Mouse (Mus musculus): Measurements from ENCODE around the gene Trem2.
"Not testable (repeated sequence)": the region's sequence is repeated elsewhere in the genome, so short reads cannot be mapped to it uniquely, and the experiment has no call there.

Gene Trem2

DNA sequence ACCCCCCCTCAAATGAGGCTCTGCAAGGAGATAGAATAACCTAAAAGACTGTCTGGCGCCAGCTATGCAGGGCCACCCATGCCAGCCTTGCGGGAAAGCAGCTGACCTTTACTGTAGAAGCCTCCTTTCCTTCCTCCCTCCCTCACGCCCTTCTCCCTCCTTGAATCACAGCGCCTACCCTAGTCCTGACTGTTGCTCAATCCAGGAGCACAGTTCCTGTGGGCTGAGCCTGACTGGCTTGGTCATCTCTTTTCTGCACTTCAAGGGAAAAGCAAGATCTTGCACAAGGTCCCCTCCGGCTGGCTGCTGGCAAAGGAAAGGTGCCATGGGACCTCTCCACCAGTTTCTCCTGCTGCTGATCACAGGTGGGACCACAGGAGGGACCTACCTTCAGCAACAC is at the start of gene Trem2:
Gene Trem2, plus strand, starts transcription at position 171 of the 400 bp plus-strand sequence.
- DNase-seq (ENCODE audit: low read depth in 2 of 2, low spot score in 2 of 2) = no peak

DNA sequence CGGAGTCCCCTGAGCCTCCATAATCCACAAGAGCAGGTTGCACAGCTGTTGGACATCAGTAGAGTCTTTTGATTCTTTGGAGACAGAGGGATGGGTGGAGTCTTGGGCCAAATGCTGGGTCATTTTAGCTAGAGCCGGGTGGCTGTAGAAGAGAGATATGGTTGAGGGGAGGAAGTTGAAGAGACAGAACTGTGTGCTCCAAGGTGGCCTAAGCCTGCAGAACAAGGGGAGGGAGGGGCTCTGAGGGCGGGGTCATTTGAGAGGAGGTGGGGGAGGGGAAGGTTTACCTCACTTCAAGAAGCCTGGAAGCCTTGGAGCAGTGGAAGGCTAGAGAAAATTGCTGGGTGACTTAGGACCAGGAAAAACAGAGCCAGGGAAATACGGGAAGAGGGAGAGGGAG is 47.0 kb upstream of the Trem2 start, which contains the start of gene Treml2:
Gene Treml2, plus strand, starts transcription at position 296 of the 400 bp plus-strand sequence.
- no peak for DNase-seq (ENCODE audit: low read depth in 2 of 2, low spot score in 2 of 2)

DNA sequence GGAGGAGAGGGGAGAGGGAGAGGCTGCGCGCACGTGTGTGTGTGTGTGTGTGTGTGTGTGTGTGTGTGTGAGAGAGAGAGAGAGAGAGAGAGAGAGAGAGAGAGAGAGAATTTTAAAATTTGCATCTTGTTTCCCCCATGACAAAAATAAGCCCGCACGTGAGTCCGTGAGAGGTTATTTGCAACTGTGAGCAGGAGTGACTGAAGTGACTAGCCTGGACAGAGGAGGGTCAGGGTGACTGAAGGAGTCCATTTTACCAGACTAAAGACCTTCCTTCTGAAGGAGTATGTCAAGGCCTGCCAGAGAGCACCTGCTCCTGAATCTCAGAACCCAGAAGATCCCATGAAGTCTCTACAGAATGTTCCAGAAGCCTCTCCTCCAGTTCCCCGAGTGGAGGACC is 46.4 kb upstream of the Trem2 start:
- peak in 1 of 2 experiments; percentile 18 for DNase-seq (ENCODE audit: low read depth in 2 of 2, low spot score in 2 of 2)

DNA sequence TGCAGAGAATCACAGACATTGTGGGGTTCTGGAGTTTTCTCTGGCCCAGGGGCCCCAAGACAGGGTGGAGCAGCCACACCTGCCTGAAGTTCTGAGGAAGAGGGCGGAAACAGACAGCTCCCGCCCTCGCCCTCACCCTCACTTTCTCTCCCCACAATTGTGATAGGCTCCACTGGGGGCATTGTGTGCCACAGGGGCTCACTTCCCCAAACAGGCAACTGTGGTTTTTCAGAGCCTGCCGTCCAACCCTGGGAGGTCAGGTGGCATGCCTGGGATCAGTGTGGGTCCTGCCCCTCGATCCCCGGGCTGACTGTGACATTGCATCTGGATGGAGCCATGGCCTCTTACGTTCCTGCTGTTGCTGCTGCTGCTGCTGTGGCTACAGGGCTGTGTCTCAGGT is 46.0 kb upstream of the Trem2 start:
- peak; percentile 18 to 43 for DNase-seq (ENCODE audit: low read depth in 2 of 2, low spot score in 2 of 2)

DNA sequence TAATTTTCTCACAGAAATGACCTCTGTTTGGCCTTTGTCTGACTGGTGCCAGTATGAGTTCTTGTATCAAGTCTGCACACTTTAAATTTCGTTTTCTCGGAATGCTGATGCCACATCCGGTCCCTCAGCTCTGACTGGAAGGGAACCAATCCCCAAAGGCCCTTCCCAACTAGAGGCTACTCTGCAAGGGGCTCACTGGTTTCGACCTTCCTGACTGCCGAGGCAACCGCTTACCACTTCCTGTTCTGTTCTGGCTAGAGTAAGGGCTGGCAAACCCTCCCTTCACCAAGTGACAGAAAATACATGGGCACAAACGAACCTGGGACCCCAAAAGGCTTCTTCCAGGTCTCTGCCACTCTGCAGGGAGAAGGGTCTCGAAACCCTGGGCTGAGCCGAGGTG is 45.3 kb upstream of the Trem2 start:
- DNase-seq (ENCODE audit: low read depth in 2 of 2, low spot score in 2 of 2) = peak; percentile 44 to 62

DNA sequence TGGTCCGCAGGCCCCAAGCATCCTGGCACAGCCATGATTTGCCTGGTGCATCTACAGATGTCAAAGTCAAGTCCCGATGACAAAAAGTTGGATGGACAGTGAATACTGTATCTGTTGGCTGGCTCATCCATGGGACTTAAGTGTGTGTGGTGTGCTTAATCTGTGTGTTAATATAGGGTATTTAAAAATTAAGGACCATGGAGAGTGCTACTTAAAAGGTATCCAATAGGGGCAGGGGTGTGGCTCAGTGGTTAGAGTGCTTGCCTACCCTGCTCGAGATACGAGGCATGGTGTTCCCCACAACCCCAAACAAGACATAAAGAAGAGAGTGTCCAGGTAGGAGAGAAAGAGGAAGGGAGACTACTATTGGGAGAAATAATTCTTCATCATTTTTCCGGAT is 44.4 kb upstream of the Trem2 start:
- DNase-seq (ENCODE audit: low read depth in 2 of 2, low spot score in 2 of 2) = no peak

DNA sequence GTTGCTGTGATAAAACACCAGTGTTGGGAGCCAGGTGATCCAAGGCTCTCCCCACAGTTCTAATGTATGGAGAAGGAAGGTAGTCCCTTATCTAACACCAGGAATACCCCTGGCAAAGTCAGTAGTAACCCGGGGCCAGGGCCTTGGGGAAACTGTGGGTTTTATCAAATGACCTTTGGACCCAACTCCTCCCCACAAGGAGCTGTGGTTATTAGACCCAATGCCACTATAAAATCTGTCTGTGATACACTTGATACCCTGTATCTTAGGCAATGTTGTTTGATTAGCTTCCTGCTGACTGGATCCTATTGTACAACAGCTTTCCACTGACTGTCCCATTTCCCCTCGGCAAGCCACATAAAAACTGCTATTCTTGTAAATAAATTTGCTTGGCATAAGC is 34.1 kb upstream of the Trem2 start:
- DNase-seq (ENCODE audit: low read depth in 2 of 2, low spot score in 2 of 2) = no peak

DNA sequence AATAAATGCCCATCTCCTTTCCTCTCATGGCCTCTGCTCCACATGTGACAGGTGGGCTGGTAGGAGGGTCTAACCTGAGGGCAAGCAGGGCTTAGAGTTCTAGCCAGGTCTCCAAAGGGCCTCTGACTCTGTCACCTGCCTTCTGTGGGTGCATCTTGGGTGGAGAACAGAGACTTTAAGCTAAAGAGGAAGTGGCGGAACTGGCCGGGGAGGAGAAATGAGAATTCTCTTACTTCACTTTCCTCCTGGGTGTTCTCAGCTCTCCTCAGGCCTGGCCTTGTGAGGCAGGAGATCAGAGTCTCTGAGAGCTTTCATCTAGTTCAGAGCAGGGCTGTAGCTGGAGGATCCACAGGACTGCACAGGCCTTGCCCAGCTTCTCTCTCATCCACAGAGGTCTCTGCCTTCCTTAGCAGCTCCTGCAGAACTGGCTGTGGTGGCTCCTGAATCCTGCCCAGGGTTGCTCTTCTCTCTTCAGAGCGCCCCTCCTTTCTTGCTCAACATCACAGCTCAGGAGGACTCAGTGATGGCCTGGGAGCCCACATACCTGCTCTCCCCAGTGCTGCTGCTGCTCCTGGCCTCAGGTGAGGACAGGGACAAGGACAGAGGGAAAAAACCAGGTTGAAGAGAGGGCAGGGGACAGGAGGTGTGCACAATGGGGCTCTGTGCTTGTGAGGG is 30.2 kb upstream of the Trem2 start, which contains the start of gene B430306N03Rik:
Gene B430306N03Rik, plus strand, starts transcription at position 237 of the 675 bp plus-strand sequence.
- DNase-seq (ENCODE audit: low read depth in 2 of 2, low spot score in 2 of 2) = not testable (repeated sequence)

DNA sequence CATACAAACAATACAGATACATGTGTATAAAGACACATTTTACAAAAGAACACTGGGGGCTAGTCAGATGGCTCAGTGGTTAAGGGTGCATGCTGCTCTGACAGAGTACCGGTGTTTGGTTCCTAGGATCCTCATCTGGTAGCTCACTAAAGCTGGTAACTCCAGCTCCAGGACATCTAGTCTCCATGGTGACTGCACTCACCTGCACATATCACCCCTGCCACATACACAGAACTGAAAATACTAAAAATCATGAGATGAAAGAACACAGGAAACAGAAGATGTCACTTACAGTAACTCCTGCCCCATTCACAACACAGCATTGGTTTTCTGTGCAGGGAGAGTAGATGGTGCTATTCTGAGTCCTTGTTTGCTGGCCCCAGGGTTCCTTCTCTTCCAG is 27.5 kb upstream of the Trem2 start:
- no peak for DNase-seq (ENCODE audit: low read depth in 2 of 2, low spot score in 2 of 2)

DNA sequence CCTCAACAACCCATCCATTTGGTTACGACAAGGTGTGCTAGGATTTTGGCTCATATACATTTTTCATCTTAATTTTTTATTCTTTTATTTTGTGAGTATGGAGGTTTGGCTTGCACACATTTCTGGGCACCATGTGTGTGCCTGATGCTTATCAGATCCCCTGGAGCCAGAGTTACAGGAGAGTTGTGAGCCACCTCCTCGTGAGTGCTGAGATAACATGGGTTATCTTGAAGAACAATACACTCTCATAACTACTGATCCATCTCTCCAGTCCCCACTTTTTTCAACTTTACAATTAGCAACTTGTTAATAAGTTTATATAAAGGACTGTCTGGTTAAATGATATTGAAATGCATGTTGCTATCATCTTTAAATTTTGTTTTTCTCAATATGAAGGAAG is 24.9 kb upstream of the Trem2 start:
- DNase-seq (ENCODE audit: low read depth in 2 of 2, low spot score in 2 of 2) = no peak

DNA sequence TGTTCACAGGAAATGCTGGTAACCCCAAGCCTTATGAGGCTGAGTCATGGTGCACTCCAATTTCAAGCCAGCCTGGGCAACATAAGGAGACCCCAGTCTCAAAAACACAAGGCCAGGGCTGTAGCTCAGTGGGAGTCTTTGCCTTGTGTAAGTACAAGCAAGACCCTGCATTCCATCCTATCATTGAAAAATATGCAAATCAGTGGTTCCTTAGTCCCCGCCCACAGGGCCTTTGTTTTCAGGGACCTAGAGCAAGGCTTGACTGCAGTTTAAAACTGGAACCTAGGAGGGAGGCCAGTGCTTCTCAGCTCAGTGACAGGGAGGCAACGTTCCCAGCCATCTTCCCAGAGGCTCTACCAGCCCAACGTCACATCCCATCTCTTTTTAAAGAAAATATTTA is 23.0 kb upstream of the Trem2 start:
- no peak for DNase-seq (ENCODE audit: low read depth in 2 of 2, low spot score in 2 of 2)

DNA sequence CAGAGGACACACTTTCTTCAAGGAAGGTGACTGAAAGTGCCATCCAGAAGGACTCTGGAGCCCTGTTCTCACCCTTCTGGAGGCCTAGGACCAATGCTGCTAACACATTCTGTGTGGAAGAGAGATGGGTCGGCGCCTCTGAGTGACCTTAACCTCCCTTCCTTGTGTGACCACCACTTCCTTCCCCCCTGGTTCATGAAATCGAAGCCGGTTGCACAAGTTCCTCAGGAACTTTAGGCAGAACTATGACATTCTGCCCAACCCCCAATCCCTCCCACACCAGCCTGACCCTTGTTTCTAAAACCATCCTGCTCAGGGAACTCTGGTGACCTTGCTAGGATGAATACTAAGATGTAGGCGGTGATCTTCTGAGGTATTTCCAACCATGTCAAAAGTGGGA is 21.9 kb upstream of the Trem2 start:
- DNase-seq (ENCODE audit: low read depth in 2 of 2, low spot score in 2 of 2) = no peak

DNA sequence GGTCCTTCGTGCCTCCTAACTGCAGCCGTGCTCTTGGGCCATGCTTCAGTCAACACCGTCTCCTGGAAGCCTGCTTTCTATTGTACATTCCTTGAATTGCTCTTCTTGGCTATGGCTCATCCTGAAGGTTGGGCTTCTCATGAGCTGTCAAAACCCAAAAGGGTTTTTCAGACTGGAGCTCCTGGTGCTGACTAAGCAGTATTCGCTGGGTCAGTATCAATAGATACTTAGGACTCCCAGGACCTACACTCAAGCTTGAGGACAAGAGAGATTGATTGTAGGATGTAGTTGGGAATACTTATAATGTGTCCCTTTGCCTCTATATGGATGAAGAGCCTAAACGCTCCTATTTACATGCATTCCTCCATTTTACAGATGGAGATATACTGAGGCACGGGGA is 21.1 kb upstream of the Trem2 start:
- no peak for DNase-seq (ENCODE audit: low read depth in 2 of 2, low spot score in 2 of 2)

DNA sequence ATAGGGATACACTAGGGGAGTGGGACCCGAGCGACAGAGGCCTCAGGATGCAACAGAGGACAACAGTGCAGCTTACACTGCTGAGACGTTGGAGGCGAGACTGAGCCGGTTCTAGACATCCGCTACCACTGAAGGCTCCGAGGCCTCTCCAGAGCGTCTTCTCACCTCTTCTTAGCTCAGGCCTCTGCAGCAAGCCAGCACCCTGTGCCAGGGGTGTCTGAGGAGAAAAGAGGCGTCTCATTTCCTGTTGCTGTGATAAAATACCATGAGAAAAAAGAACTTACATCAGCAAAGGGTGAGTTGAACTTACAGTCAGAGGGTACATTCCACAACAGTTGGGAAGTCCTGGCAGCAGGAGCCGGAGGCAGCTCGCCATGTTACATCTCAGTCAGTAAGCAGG is 20.6 kb upstream of the Trem2 start:
- no peak for DNase-seq (ENCODE audit: low read depth in 2 of 2, low spot score in 2 of 2)

DNA sequence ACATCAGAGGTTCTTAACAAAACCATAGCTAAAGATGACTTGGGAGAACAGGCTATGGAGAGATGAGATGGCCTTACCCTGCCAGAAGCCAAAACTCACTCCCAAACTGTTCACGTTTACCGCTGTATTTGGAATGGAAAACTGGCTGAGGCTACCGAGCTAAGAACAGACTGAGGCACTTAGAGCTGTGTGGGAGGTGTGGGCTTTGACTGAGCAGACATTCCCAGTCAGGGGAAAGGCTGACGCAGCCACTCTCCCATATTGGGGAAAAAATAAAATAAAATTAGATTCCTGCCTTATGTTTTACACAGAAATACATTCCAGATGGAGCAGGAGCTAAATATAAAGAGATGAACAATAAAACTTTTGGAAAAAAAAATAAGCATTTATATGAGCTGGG is 19.5 kb upstream of the Trem2 start:
- no peak for DNase-seq (ENCODE audit: low read depth in 2 of 2, low spot score in 2 of 2)

DNA sequence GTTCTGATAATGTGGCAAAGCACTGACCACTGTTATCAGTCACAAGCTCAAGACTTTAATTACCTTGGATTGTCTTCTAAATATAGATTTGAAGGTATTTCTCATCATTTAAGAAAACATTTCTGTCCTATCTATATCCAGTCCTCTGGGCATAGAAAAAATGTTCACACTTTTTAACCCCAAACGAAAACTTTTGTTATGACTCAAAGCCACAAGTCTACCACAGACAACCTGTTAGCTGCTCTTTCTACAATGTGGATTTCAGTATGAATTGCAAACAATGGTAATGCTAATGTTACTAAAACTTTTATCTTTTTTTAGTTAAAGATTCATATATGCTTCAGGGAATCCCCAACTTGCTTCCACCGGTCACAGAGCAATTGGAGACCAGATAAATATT is 13.7 kb upstream of the Trem2 start:
- no peak for DNase-seq (ENCODE audit: low read depth in 2 of 2, low spot score in 2 of 2)

DNA sequence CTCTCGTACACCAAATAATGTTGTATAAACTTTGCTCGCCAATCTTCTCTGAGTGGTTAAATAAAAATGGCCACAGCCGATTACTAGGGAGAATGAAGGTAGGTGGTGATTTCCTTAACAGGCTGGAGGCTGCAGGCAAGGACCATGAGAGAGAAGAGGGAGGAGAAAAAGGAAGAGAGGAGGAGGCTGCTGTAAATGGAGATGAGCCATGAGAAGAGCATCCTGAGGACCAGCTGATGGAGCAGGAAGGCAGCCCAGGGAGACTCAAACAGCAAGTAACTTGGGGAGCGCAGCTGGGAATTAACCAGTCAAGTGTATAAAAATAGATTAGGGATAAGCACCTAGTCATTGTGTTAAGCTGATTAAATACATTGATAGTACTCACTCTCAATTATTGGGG is 12.0 kb upstream of the Trem2 start:
- no peak for DNase-seq (ENCODE audit: low read depth in 2 of 2, low spot score in 2 of 2)

DNA sequence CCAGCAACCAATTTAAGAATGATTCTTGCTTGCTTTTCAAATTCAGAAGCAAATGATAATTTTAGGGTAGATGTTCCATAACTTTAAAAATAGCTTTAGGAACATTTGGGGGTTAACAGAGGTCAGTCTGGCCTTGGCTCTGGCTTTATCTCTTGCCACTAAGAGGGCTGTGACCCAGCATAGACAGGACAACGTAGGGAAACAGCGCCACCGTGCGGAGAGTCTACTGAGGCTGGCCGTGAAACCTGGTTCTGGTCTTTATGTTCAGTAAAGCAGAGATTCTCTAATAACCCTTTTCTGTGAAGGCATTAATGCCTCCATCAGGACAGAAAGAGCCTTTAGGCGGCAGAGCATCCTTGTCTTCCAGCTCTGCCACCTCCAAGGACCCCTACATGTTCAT is 9.3 kb upstream of the Trem2 start:
- DNase-seq (ENCODE audit: low read depth in 2 of 2, low spot score in 2 of 2) = peak; percentile 73 to 75

DNA sequence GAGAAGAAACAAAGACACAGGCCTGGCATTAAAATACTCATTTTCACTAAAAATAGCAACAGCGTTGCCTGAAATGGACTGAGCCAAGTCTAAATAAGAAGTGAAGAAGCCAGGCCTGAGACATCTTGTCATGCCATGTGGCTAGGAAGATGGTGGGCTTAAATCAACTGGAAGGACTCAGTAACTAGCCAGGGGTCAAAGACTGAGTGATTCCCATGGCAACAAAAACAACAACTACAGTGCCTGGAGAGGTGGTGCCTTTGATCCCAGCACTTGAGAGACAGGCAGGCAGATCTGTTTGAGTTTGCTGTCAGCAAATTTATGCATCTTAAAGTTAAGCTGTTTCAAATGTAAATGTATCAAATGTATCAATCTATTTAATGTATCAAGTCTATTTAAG is 5.9 kb upstream of the Trem2 start:
- no peak for DNase-seq (ENCODE audit: low read depth in 2 of 2, low spot score in 2 of 2)

DNA sequence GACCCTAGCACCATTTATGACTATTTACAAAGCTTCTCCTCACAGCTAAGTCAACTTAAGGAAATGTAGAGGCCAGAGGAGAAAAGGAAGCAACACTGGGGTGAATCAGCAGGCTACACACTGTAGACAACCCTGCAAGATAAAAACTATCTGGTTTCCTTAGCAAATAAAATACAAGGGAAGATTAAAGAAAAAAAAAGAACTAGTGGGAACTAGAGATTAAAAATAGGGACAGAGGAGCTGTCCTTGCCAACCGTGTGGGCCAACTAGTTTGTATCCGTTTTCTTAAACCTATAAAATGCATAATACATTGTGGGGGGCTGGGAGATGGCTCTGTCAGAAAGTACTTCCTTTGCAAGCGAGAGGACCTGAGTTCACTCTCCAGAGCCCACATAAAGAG is 4.3 kb upstream of the Trem2 start:
- DNase-seq (ENCODE audit: low read depth in 2 of 2, low spot score in 2 of 2) = no peak

DNA sequence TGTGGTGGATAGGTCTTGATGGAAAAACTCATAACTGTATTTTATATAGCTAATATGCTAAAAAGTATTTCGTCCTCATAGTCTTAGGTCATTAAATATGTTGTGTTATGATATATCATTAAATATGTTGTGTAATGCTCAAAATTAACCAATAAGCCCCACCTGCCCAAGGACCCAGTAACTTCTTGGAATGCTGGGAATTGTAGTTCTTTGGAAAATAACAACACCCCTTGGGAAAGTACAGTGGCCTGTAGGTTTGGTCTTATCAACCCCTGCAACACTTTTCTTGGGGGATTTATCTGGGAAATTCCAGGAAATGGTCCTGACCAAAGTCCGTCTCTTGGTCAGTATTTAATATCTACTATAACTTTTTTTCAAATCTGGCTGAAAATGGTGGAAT is 3.1 kb upstream of the Trem2 start:
- DNase-seq (ENCODE audit: low read depth in 2 of 2, low spot score in 2 of 2) = no peak

DNA sequence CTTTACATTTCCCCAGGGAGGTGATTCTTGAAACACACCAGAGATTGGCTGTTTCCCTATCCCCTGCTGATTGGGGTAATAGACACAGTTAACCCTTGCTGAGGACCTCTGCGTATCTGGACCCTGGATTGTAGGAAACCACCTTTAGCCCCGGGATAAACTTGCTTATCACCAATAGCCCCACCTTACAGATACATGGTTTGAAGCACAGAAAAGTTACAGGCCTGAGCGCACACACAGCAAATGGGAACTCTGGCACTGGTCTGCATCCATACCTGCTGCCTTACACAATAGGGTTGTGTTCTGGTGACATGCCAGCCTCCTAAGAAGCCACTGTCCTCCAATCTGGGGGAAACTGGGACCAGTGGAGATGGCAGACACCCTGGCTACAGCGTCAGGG is 377 bp upstream of the Trem2 start:
- DNase-seq (ENCODE audit: low read depth in 2 of 2, low spot score in 2 of 2) = no peak

DNA sequence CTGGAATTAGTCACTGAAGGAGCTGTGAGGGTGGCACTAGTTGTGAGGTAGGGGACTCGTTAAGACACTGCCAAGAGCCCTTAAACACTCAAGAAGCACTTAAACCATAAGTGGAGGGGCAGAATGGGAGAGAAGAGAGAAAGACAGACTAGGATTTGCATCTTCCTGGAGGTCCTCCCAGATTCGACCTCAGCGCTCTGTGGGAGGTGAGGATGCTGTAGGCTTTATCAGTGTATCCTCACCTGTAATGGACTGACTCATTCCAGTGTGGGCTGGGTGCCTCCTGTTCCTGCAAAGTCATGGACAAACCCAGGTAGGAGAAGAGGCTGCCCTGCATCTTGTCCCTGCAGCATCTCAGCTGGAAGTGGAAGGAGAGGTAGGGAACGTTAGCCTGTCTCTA is 633 bp downstream of the Trem2 start:
- no peak for DNase-seq (ENCODE audit: low read depth in 2 of 2, low spot score in 2 of 2)

DNA sequence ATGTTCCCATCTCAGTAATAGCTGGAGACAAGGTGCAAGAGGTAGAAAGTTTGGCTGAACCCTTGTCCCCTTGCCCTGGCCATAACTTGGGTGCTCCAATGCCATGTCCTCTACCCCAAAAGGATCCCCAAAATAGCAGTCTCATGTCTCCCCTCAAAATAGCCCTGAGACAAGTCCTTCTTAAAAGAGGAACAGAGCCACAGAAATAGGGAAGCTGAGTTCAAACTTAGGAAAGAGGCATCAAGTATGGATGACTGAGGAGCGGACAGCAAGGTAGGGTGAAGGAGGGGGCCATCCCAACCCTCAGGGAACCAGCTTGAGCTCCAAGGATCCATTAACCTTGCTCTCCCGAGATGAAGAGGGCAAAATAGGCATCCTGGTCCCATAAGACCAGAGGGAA is 1.1 kb downstream of the Trem2 start:
- no peak for DNase-seq (ENCODE audit: low read depth in 2 of 2, low spot score in 2 of 2)

Measured in CD8-positive naive resting alpha-beta T cell, adult 2 months (primary cell).